Mouse (Mus musculus) ES-CJ7 (cell line): Measurements from ENCODE around the gene Bbip1.

ENCODE experiments used
- DNase-seq: peaks from one replicate; pipeline ENCODE4 v3.0.0; 2011; ENCODE audit warnings: low read depth, low spot score

Bbip1 gene

GRCm38 (mm10) chr19:53890781-53891251, 53.6 kb downstream of the Bbip1 start:
- DNase-seq = no peak

GRCm38 (mm10) chr19:53890274-53890673, 54.2 kb downstream of the Bbip1 start:
- no peak for DNase-seq

- no peak for DNase-seq
Measured at GRCm38 (mm10) chr19:53889555-53889954, 54.9 kb downstream of the Bbip1 start.

GRCm38 (mm10) chr19:53888331-53888730, 56.1 kb downstream of the Bbip1 start:
- DNase-seq = no peak

GRCm38 (mm10) chr19:53887822-53888221, 56.6 kb downstream of the Bbip1 start:
- DNase-seq = no peak

- no peak for DNase-seq
Measured at GRCm38 (mm10) chr19:53886576-53887370, 57.7 kb downstream of the Bbip1 start.

- DNase-seq = no peak
Measured at GRCm38 (mm10) chr19:53885450-53885849, 59.0 kb downstream of the Bbip1 start.

GRCm38 (mm10) chr19:53881786-53882185, 62.6 kb downstream of the Bbip1 start:
- no peak for DNase-seq

GRCm38 (mm10) chr19:53880460-53880859, 64.0 kb downstream of the Bbip1 start:
- DNase-seq = no peak
